Mouse (Mus musculus) ES-E14 (cell line): ENCODE measurements around the gene Gpx4.

Experiments used
- HCFC1 ChIP-seq: IDR thresholded peaks from 2 replicates; pipeline ENCODE4 v1.6.1; 2012; ENCODE audit warnings: low read length, inconsistent platforms, borderline replicate concordance; ENCODE audit not compliant: insufficient read depth
- MAFK ChIP-seq: IDR thresholded peaks from 2 replicates; pipeline ENCODE4 v1.6.1; 2014; ENCODE audit warnings: mild to moderate bottlenecking, low read depth, low read length, inconsistent platforms; ENCODE audit not compliant: insufficient read depth

GRCm38 (mm10) chr10:80055891-80056290 is 8.9 kb downstream of the Gpx4 start:
- TF ChIP-seq HCFC1 (no peak), MAFK (no peak)
